Mouse (Mus musculus) heart, embryonic 15.5 days (tissue): ENCODE data around the gene Dcaf10. TPM values are rescaled to one million over a fixed set of nuclear protein-coding genes. Genes with fewer than 3 reads are reported as not detected.

Experiments
- ATAC-seq: fragments of 200-750 bp; cut with Nextera tagmentation; replicated peaks from 2 replicates; pipeline ENCODE4 v1.8.0; 2017; ENCODE audit warnings: low read depth, moderate TSS enrichment; ENCODE audit not compliant: insufficient number of reproducible peaks, insufficient read depth, low FRiP score
- H3K27ac ChIP-seq: fragments of 300-500 bp; sonication (generic); 2 replicates; pipeline ENCODE4 v1.5.1; 2015; ENCODE audit warnings: mild to moderate bottlenecking, inconsistent platforms
- H3K27me3 ChIP-seq: fragments of 300-500 bp; sonication (generic); 2 replicates; pipeline ENCODE4 v1.6.1; 2015; ENCODE audit warnings: inconsistent platforms
- H3K36me3 ChIP-seq: fragments of 300-500 bp; sonication (generic); 2 replicates; pipeline ENCODE4 v1.6.1; 2015; ENCODE audit warnings: mild to moderate bottlenecking, inconsistent platforms
- H3K4me1 ChIP-seq: fragments of 300-500 bp; sonication (generic); replicated peaks from 2 replicates; pipeline ENCODE4 v1.6.1; 2015; ENCODE audit warnings: inconsistent platforms
- H3K4me2 ChIP-seq: fragments of 300-500 bp; sonication (generic); 2 replicates; pipeline ENCODE4 v1.6.1; 2015; ENCODE audit warnings: inconsistent platforms, mild to moderate bottlenecking, moderate library complexity
- H3K4me3 ChIP-seq: fragments of 300-500 bp; sonication (generic); 2 replicates; pipeline ENCODE4 v1.5.1; 2015; ENCODE audit warnings: mild to moderate bottlenecking, inconsistent platforms
- H3K9ac ChIP-seq: fragments of 300-500 bp; sonication (generic); 2 replicates; pipeline ENCODE4 v1.6.1; 2015; ENCODE audit warnings: mild to moderate bottlenecking, inconsistent platforms
- H3K9me3 ChIP-seq: fragments of 300-500 bp; sonication (generic); replicated peaks from 2 replicates; pipeline ENCODE4 v1.6.1; 2016; ENCODE audit warnings: inconsistent platforms
- WGBS: fragments of 180-500 bp; shearing (Covaris S2); methylation state at CpG from one replicate; pipeline ENCODE4 v1.1.7; 2015; ENCODE audit warnings: mixed read lengths; 5-methylcytosine and 5-hydroxymethylcytosine counted together
- microRNA-seq: library from miRNA; unstranded; fragments of <30 nt; microRNA quantifications from one replicate; pipeline ENCODE4, GENCODE M21; 2016
- polyA plus RNA-seq: library from polyadenylated mRNA; unstranded; fragments of >200 nt; fragmentation: Nextera tagmentation; extraction: Ambion mirVana; gene quantifications from 2 replicates; pipeline ENCODE4 v1.2.1, GENCODE M21; 2015

The Dcaf10 gene
- polyA plus RNA-seq, 1 experiment from 2014 or later, result 8.1 TPM

DNA sequence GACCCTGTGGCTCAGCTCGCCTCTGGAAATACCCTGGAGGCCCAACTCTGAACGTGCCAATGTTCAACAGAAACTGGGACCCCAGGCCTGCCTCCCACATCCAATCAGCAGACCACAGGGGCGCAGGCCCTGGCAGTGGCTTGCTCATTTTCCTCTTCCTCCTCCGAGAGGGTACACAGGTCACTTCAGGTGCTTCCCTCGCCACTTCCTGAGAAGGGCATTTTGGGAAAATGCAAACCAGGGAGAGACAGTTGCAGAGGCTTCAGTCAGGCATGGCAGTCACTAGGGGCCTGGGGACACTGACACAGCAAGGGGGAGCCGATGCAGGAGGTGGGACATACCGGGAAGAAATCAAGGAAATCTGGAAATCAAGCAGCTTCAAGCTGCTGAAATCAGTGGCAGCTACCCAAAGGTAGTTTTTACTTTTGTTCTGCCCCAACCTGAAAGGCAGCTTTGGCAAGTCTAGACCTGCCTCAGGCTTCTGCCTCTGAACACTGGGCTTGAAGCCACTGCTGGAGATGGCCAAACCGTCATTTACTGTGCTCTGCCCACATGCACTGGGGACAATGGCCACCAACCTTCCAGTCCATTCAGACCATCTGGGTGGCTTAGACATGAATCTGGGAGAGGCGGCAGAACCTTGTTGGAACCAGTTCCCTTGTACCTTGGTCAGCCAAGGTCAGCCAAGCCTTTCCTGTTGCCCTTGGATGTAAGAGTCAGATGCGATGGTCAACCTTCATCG lies 79.8 kb downstream of the Dcaf10 start:
- H3K4me3 ChIP-seq, result no peak overlapping the region
- ATAC-seq, result no peak
- H3K9me3 ChIP-seq, result no peaks in the 10 kb centered on the region
- no peaks in the 10 kb centered on the region for H3K36me3 ChIP-seq
- no peak overlapping the region for H3K4me2 ChIP-seq
- peaks cover 46% of the 10 kb centered on the region for H3K4me1 ChIP-seq
- WGBS, result 82% methylated on average over 11 of the region's 11 CpGs
- H3K9ac ChIP-seq, result no peak overlapping the region
- no peaks in the 10 kb centered on the region for H3K27me3 ChIP-seq
- peak overlapping the region; percentile 64 for H3K27ac ChIP-seq

DNA sequence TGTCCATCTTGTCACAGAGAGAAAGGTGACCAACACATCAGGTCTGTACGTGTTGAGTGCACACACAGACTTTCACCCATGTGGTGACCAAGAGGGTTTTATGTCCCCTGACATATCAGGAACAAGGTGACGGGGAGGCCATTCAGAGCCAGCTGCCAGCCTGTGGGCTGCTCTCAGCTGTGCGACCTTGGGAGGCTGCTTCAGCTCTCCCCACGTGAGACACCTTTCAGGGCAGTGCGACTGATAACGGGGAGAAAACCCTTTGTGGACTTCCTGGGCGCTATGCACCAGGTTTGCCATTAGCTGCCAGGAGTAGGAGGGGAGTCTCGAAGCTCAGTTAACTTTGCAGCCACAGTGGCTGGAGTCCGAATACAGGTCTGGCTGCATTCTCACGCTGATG lies 80.7 kb downstream of the Dcaf10 start:
- no peak overlapping the region for H3K4me3 ChIP-seq
- no peaks in the 10 kb centered on the region for H3K36me3 ChIP-seq
- no peaks in the 10 kb centered on the region for H3K27me3 ChIP-seq
- H3K27ac ChIP-seq, result peak overlapping the region; percentile 64
- 57% methylated on average over 10 of the region's 10 CpGs for WGBS
- H3K9me3 ChIP-seq, result no peaks in the 10 kb centered on the region
- no peak overlapping the region for H3K4me2 ChIP-seq
- ATAC-seq, result no peak
- peaks cover 46% of the 10 kb centered on the region for H3K4me1 ChIP-seq
- no peak overlapping the region for H3K9ac ChIP-seq

DNA sequence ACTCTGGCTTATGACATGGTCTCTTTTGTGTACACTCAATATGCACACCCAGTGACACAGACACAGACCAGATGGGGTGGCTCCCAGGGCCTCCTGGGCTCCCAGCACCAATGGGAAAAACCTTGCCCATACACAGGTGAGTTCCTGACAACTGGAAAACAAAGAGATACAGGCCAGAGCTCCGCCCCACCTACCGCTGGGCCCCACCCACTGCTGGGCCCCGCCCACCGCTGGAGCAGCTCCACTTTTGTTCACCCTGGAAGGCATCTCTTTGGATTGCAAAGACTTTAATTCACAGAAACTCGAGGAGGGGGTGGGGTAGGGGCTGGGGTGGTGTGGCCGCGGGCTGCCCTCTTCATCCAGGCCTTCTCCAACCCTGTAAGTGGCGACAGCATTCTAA lies 81.5 kb downstream of the Dcaf10 start:
- no peaks in the 10 kb centered on the region for H3K36me3 ChIP-seq
- no peak overlapping the region for H3K4me3 ChIP-seq
- H3K9ac ChIP-seq, result no peak overlapping the region
- H3K27me3 ChIP-seq, result no peaks in the 10 kb centered on the region
- H3K27ac ChIP-seq, result no peak overlapping the region
- no peaks in the 10 kb centered on the region for H3K9me3 ChIP-seq
- WGBS, result 42% methylated on average over 8 of the region's 8 CpGs
- no peak overlapping the region for H3K4me2 ChIP-seq
- peaks cover 41% of the 10 kb centered on the region for H3K4me1 ChIP-seq
- 0 out of 2 replicates have a peak, but pooled peaks have one; percentile 5 for ATAC-seq

DNA sequence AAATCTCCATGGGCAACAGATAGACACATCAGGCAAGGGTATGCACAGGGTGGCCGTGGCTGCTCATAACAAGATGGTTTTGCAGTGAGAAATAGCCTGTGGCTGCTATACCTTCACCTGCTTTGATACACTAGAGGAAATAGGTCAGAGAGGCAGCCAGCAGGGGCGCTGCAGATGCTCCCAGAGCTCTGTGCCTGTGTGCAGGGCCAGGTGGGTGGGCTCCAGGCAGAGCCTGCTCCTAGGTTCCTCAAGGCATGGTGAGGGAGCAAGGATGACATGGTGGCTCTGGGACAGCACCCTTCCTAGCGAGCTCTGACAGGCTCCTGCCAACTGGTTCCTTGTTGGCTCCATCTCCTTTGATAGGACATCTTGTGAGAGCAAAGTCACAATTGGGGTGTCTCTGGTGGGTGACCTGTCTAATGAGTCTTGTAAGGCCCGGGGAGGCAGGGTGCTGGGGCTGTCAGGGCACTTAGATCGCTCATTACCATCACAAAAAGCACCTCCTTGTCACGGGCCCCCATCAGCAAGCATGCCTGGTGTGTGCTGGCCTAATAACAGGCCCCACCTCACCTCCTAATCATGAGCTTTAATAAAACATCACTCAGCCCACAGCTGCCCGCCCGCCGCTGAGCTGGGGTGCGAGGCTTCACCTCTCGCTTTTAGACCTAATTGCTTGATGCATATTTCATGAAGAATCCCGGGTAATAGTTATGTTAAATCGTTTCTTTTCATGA lies 85.0 kb downstream of the Dcaf10 start:
- no peak overlapping the region for H3K9ac ChIP-seq
- H3K27ac ChIP-seq, result no peak overlapping the region
- H3K36me3 ChIP-seq, result no peaks in the 10 kb centered on the region
- WGBS, result 69% methylated on average over 13 of the region's 13 CpGs
- ATAC-seq, result no peak
- no peaks in the 10 kb centered on the region for H3K9me3 ChIP-seq
- H3K27me3 ChIP-seq, result no peaks in the 10 kb centered on the region
- H3K4me2 ChIP-seq, result no peak overlapping the region
- no peak overlapping the region for H3K4me3 ChIP-seq
- H3K4me1 ChIP-seq, result peaks cover 19% of the 10 kb centered on the region

Small RNA genes within 50 kb of the gene (microRNA-seq; reads per million reads assigned to microRNA genes)
- gene Gm25692, result not detected

Other genes starting within 250 kb of the Dcaf10 start
- gene Tomm5, start 234.0 kb upstream of the Dcaf10 start, polyA plus RNA-seq, result 210 and 237 TPM in 2 replicates
- gene Frmpd1, start 157.2 kb upstream of the Dcaf10 start, polyA plus RNA-seq, result 1.5 TPM in 2 replicates
- gene Trmt10b, start 45.0 kb upstream of the Dcaf10 start, polyA plus RNA-seq, result 9.6 and 10.1 TPM in 2 replicates
- gene Exosc3, start 631 bp downstream of the Dcaf10 start, polyA plus RNA-seq, result 30.4 and 41.3 TPM in 2 replicates
- gene Slc25a51, start 66.7 kb downstream of the Dcaf10 start, polyA plus RNA-seq, result 71.7 and 74.2 TPM in 2 replicates
- 8.6 and 10.7 TPM in 2 replicates for gene Shb, start 190.4 kb downstream of the Dcaf10 start, polyA plus RNA-seq